Mouse (Mus musculus) embryonic facial prominence, embryonic 14.5 days (tissue): ENCODE data around the gene Sec24c. TPM values are rescaled to one million over a fixed set of nuclear protein-coding genes. Genes with fewer than 3 reads are reported as not detected.
"Not testable (repeated sequence)": the region's sequence is repeated elsewhere in the genome, so short reads cannot be mapped to it uniquely, and the experiment has no call there.

Experiments used
- ATAC-seq: fragments of 200-750 bp; cut with Nextera tagmentation; 2 replicates; pipeline ENCODE4 v1.8.0; 2017; ENCODE audit warnings: low read depth, moderate number of reproducible peaks, moderate TSS enrichment
- DNase-seq: peaks from one replicate; pipeline ENCODE4 v3.0.0-alpha.2; 2015; ENCODE audit warnings: low spot score
- H3K27ac ChIP-seq: fragments of 300-500 bp; sonication (generic); replicated peaks from 2 replicates; pipeline ENCODE4 v1.5.1; 2014; ENCODE audit warnings: low read depth, mild to moderate bottlenecking, low read length, moderate library complexity
- H3K27me3 ChIP-seq: fragments of 300-500 bp; sonication (generic); replicated peaks from 2 replicates; pipeline ENCODE4 v1.6.1; 2014; ENCODE audit warnings: low read length; ENCODE audit not compliant: control insufficient read depth, insufficient read depth
- H3K36me3 ChIP-seq: fragments of 300-500 bp; sonication (generic); 2 replicates; pipeline ENCODE4 v1.6.1; 2014; ENCODE audit warnings: low read length, mixed read lengths; ENCODE audit not compliant: control insufficient read depth, insufficient read depth
- H3K4me1 ChIP-seq: fragments of 300-500 bp; sonication (generic); 2 replicates; pipeline ENCODE4 v1.6.1; 2014; ENCODE audit warnings: antibody characterized with exemption, low read length; ENCODE audit not compliant: control insufficient read depth, insufficient read depth
- H3K4me2 ChIP-seq: fragments of 300-500 bp; sonication (generic); 2 replicates; pipeline ENCODE4 v1.6.1; 2014; ENCODE audit warnings: low read depth, mild to moderate bottlenecking, low read length, moderate library complexity, mixed read lengths
- H3K4me3 ChIP-seq: fragments of 300-500 bp; sonication (generic); 2 replicates; pipeline ENCODE4 v1.5.1; 2014; ENCODE audit warnings: low read depth, mild to moderate bottlenecking, low read length
- H3K9ac ChIP-seq: fragments of 300-500 bp; sonication (generic); 2 replicates; pipeline ENCODE4 v1.6.1; 2014; ENCODE audit warnings: low read depth, mild to moderate bottlenecking, low read length, moderate library complexity, mixed read lengths
- H3K9me3 ChIP-seq: fragments of 300-500 bp; sonication (generic); 2 replicates; pipeline ENCODE4 v1.6.1; 2016; ENCODE audit warnings: low read length; ENCODE audit not compliant: control insufficient read depth
- WGBS: fragments of 180-500 bp; shearing (Covaris S2); extraction: QIAGEN DNeasy Blood & Tissue Kit; methylation state at CpG from one replicate; pipeline ENCODE4 v1.1.7; 2014; 5-methylcytosine and 5-hydroxymethylcytosine counted together
- polyA plus RNA-seq: library from polyadenylated mRNA; unstranded; fragments of >200 nt; fragmentation: Nextera tagmentation; extraction: Ambion mirVana; gene quantifications from 2 replicates; pipeline ENCODE4 v1.2.1, GENCODE M21; 2014

The Sec24c gene
- polyA plus RNA-seq, 1 experiment from 2014 or later: 78.2 TPM

GRCm38 (mm10) chr14:20696986-20697385 is 22.9 kb downstream of the Sec24c start:
- Histone ChIP-seq H3K27ac (no peak overlapping the region), H3K4me1 (peaks cover 26% of the 10 kb centered on the region), H3K9me3 (no peaks in the 10 kb centered on the region), H3K9ac (peak overlapping the region; percentile 26; the same call in 1 of the 2 replicates), H3K27me3 (no peaks in the 10 kb centered on the region), H3K4me3 (peak overlapping the region; percentile 89), H3K4me2 (peak overlapping the region; percentile 73), H3K36me3 (peaks cover 51% of the 10 kb centered on the region)
- ATAC-seq (no peak), DNase-seq (peak; percentile 83)
- 14% methylated on average over 1 of the region's 1 CpGs for WGBS

- Histone ChIP-seq H3K4me2 (no peak overlapping the region), H3K27ac (no peak overlapping the region), H3K36me3 (peaks cover 36% of the 10 kb centered on the region), H3K4me1 (peaks cover 29% of the 10 kb centered on the region), H3K9me3 (no peaks in the 10 kb centered on the region), H3K4me3 (no peak overlapping the region), H3K27me3 (no peaks in the 10 kb centered on the region), H3K9ac (no peak overlapping the region)
- ATAC-seq (no peak), DNase-seq (no peak)
- 90% methylated on average over 2 of the region's 2 CpGs for WGBS
These were observed 24.4 kb downstream of the Sec24c start for GRCm38 (mm10) chr14:20698515-20698914.

- WGBS: 83% methylated on average over 3 of the region's 3 CpGs
- Histone ChIP-seq H3K4me1 (peaks cover 29% of the 10 kb centered on the region), H3K4me3 (no peak overlapping the region), H3K36me3 (peaks cover 30% of the 10 kb centered on the region), H3K9me3 (no peaks in the 10 kb centered on the region), H3K4me2 (no peak overlapping the region), H3K27ac (no peak overlapping the region), H3K9ac (no peak overlapping the region), H3K27me3 (no peaks in the 10 kb centered on the region)
- DNase-seq (no peak), ATAC-seq (no peak)
These were observed 26.3 kb downstream of the Sec24c start for GRCm38 (mm10) chr14:20700362-20700761.

- no peaks in the 10 kb centered on the region for H3K27me3 ChIP-seq
- DNase-seq: no peak
- H3K36me3 ChIP-seq: peaks cover 31% of the 10 kb centered on the region
- H3K9me3 ChIP-seq: no peaks in the 10 kb centered on the region
- H3K4me1 ChIP-seq: peaks cover 22% of the 10 kb centered on the region
- 81% methylated on average over 8 of the region's 8 CpGs for WGBS
- peak overlapping the region; percentile 92 for H3K9ac ChIP-seq
- no peak for ATAC-seq
- 0 out of 2 replicates have a peak overlapping the region, but pooled peaks have one; percentile 29 for H3K27ac ChIP-seq
- peak overlapping the region; percentile 75 for H3K4me2 ChIP-seq
- peak overlapping the region; percentile 85 for H3K4me3 ChIP-seq
These were observed 27.4 kb downstream of the Sec24c start for GRCm38 (mm10) chr14:20701554-20701953.

GRCm38 (mm10) chr14:20702096-20702740 is 28.1 kb downstream of the Sec24c start:
- Histone ChIP-seq H3K27ac (peak overlapping the region; percentile 89), H3K36me3 (peaks cover 31% of the 10 kb centered on the region), H3K27me3 (no peaks in the 10 kb centered on the region), H3K4me1 (peaks cover 16% of the 10 kb centered on the region), H3K9me3 (no peaks in the 10 kb centered on the region), H3K9ac (peak overlapping the region; percentile 92), H3K4me2 (peak overlapping the region; percentile 75), H3K4me3 (peak overlapping the region; percentile 85)
- ATAC-seq (peak; percentile 19), DNase-seq (no peak)
- WGBS: 9% methylated on average over 15 of the region's 15 CpGs

- peaks cover 11% of the 10 kb centered on the region for H3K4me1 ChIP-seq
- H3K4me2 ChIP-seq: peak within 1 kb of the TSS; percentile 75
- H3K27me3 ChIP-seq: no peaks in the 10 kb centered on the region
- peaks cover 30% of the 10 kb centered on the region for H3K36me3 ChIP-seq
- peak within 1 kb of the TSS; percentile 85 for H3K4me3 ChIP-seq
- ATAC-seq (peak; percentile 70), DNase-seq (peak; percentile 89)
- H3K9me3 ChIP-seq: no peaks in the 10 kb centered on the region
- H3K27ac ChIP-seq: peak within 1 kb of the TSS; percentile 89
- WGBS: under 1% methylated on average over 61 of the region's 61 CpGs
- H3K9ac ChIP-seq: peak within 1 kb of the TSS; percentile 92
These were observed 28.8 kb downstream of the Sec24c start, which contains the start of gene Chchd1 for GRCm38 (mm10) chr14:20702741-20703381. Gene Chchd1, plus strand, starts transcription at chr14:20703006.

- Histone ChIP-seq H3K27ac (peak overlapping the region; percentile 89), H3K4me2 (peak overlapping the region; percentile 75), H3K36me3 (peaks cover 24% of the 10 kb centered on the region), H3K4me1 (peaks cover 12% of the 10 kb centered on the region), H3K4me3 (peak overlapping the region; percentile 85), H3K9ac (peak overlapping the region; percentile 92)
- WGBS: 7% methylated on average over 7 of the region's 8 CpGs
- not testable (repeated sequence) for H3K27me3 ChIP-seq, DNase-seq, ATAC-seq, H3K9me3 ChIP-seq
These were observed 29.4 kb downstream of the Sec24c start for GRCm38 (mm10) chr14:20703461-20703860.

GRCm38 (mm10) chr14:20707201-20708190 is 33.4 kb downstream of the Sec24c start, which contains the start of gene Zswim8:
Gene Zswim8, plus strand, starts transcription at chr14:20707552.
- DNase-seq: peak; percentile 97
- under 1% methylated on average over 44 of the region's 80 CpGs for WGBS
- Histone ChIP-seq H3K27ac (peak within 1 kb of the TSS; percentile 80), H3K9ac (peak within 1 kb of the TSS; percentile 95), H3K4me1 (peaks cover 10% of the 10 kb centered on the region), H3K4me2 (peak within 1 kb of the TSS; percentile 75), H3K4me3 (peak within 1 kb of the TSS; percentile 97), H3K27me3 (no peaks in the 10 kb centered on the region), H3K36me3 (peaks cover 32% of the 10 kb centered on the region), H3K9me3 (no peaks in the 10 kb centered on the region)
- peak; percentile 94 for ATAC-seq
